Mouse (Mus musculus) cerebellum, adult 18-20 months (tissue): Measurements from ENCODE around the gene Apom.

Experiments used
- DNase-seq, 2 experiments: peaks; one replicate each; pipeline ENCODE4 v3.0.0; 2021

Apom gene

DNA sequence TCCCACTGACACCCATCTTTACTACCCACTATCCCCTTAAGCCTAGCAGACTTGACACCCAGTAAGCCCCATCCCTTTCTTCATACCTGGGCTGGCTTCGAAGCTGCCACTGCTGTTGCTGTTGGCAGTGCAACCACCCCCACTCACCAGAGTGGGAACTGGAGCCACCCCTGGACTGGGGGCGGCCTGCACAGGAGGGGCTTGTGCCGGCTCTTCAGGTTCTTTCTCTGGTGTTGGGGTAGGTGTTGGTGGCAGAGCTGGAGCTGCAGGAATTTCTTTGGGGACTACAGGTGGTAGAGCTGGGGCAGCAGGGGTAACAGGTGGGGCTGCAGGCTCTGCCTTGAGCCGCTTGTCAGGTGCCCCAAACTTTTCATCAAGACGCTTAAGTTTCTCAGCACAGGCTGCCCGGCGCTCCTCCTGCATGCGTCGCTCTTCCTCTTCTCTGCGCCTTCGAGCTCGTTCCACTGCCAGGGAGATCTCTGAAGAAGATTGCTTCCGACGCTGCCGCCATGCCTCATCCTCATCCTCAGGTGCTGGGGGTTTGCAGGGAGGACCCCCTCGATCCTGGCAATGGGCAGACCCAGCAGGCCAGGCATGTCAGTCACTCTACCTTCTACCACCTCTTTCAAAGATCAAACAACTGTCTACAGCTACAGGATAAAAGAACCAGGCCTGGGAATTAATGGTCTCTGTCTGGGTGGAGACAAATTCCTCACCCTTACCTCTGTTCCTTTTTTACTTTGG, 27.2 kb upstream of the Apom start:
- DNase-seq: peak in 1 of 2 experiments; percentile 2

DNA sequence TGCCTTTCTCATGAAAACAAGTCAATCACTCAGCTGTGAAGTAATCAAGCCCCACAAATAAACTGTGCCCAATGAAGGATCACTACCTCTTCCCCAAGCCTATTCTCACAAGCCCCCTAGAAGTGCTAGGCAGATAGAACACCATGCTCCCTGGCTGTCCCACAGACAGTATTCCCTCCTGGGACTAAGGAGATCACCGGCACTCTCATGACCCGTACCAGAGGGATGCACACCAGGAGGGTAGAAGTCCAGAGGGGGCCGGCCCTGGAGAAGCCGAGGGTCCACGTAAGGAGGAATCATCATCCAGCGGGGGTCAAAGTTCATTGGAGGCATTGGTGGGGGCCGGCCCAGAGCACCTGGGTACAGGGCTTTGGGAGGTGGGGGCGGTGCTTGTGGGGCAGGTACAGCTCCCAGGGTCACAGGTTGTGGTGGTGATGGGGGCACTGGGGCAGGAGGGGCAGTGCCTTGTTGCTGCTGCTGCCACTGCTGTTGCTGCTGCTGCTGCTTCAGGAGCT, 25.9 kb upstream of the Apom start:
- DNase-seq: no peak

DNA sequence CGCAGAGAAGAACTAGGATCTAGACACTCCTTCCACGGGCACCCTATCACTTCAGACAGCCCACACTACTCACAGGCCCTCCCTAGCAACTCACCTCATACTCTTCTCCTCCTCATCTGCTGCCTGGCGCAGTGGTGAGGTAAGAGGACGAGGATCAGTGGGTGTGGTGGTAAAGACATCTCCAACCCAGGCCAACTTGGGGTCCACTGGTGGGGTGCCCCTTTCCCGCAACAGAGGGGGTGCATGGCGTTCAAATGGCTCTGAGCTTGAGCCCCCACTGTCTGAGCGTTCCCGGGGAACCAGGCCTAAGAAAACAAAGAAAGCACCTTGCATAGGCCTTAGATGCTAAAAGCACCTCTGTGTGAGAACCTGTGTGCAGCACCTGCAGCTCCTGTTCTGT, 25.4 kb upstream of the Apom start:
- no peak for DNase-seq

DNA sequence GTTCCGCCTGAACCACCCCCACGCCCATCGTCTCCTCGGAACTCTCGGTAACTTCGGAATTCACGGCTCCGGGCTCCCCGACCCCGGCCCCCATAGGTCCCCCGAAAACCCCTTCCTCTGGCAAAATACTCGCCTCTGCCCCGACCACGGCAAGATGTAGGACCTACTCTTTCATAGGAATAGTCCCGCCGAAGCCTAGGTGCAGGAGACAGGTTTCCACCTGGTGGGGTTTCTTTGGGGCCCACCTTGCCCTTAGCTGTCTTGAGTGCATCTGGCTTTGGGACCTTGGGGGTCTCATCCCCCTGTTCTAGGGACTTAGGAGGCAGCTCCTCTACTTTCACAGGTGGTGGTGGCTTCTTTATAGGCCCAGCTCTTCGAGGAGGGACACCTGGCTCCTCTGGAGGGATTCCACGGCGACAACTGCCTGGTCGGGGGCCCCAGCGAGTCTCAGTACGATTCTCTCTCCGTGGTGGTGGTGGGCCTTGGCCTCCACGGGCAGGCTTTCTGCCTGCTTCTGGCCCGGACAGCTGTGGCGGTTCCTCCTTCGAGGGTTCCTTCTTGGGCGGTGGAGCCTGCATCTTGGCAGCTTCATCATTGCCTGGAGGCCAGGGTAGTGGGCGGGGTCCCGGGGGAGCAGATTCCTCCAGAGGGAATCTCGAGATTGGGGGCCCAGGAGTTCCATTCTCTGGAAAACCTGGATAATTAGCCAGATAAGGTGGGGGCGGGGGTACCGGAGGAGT, 24.8 kb upstream of the Apom start:
- no peak for DNase-seq

DNA sequence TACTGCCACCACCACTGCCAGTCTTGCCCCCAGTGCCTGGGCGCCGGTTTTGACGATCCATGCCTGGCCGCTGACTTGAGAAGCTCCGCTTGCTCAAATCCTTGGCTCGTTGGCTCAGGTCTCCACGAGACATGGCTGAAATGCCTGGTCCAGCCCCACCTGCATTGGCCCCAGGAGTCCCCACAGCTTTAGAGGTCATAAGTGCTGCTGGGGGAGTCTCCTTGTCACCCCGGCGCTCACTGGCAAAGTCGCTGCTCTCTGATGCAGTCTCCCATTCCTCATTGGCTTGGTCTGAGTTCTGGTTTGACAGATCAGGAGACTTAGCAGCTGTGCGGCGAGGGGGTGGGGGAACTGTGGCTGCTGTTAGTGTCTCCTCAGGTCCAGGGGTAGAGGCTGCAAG, 23.6 kb upstream of the Apom start:
- DNase-seq: no peak

DNA sequence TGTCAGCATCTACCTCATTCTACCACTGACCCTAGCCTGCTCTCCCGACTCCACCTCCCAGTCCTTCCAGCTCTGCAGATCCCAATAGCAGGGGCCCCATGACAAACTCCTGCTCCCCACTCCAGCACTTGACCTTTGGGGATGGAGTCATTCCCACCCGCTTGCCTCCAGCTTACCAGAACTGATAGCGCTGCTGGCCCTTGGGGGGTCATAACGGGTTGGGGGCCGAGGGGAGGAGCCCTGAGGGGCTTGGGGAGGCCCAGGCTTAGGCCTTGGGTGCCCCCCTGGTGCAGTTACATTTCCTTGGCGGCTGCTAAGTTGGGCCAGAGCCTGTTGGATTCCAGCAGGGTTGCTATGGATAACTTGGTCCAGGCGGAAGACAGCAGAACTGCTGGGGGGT, 22.8 kb upstream of the Apom start:
- DNase-seq: no peak

DNA sequence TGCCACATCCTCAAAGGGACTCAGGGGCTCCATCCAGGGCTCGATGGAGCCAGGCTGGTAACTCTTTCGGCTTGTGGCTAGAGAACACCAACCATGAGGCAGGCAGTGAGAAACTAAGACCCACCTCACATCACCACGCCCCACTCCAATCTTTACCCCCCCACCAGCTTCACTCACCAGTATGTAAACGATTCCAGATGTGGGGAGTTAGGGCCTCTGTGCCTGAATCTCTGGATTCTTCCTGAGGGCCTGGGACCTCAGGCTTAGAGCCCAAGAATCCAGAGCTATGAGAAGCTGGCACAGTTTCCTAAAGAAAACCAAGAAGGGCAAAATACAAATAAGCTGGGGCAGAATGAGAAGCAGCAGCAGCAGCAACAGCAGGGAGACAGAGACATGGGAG, 22.1 kb upstream of the Apom start:
- DNase-seq: no peak

DNA sequence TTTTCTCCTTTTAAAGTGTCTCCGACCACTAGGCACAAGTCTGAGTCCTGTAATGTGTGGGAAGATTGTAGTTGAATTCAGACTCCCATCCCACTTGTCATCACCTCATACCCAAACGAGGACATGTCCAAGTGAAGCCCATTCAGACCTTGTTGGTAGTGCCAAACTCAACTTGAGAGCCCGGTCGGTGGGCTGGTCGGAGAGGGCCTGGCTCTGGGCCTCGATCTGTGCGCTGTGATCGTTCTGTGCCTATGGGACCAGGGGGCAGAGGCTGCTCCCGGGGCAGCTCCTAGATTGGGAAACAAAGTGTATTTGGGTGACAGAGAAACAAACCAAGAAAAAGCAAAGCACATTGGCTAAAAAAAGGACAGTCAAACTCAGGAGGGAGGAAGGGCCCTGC, 21.2 kb upstream of the Apom start:
- no peak for DNase-seq

DNA sequence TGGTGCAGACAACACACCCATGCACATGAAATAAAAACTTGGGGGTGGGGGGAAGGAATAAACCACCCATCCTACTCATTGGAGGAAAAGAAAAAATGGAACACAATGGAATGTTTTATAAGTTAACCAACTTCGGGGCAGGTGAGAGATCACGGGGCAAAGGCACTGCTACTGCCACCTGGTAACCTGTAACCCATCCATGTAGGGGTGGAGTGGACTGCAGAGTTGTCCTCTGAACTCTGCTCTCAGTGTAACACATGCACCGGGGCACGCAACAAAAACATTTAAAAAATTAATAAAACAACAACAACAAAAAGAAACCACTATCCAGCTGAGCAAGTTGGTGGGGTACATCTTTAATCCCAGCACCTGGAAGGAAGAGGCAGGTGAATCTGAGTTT, 20.3 kb upstream of the Apom start:
- DNase-seq: no peak

DNA sequence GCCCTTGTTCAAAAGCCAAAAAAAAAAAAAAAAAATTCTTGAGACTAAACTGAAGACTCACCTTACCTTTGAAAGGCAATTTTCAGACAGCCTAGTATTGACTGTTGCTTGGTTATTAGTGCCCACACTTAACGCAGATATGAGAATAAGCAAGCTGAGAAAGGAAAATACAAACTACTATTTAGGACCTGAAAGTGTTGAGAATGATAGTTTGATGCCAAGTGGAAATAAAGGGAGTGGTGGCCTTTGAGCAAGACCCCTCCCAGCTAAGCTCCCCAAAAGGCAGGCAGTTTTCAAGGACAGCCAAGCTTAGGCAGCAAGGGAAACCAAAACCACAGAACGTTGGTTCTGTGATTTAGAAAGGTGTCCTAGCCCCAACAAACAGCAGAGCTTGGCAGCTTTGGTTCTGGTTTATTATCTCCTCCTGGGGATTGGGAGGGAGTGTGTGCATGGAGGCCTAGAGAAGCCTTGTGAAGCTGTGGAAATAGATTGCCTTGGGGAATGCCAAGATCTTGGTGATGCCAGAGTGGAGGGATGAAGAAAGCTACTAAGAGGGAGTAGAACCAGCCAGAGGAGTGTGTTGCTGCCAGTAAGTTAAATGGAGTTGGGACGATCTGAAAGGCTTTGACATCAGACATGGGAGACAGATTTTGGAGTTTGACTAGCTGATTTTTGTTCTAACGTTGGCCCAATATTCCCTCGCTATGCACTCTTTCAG, 16.2 kb upstream of the Apom start:
- DNase-seq: no peak

DNA sequence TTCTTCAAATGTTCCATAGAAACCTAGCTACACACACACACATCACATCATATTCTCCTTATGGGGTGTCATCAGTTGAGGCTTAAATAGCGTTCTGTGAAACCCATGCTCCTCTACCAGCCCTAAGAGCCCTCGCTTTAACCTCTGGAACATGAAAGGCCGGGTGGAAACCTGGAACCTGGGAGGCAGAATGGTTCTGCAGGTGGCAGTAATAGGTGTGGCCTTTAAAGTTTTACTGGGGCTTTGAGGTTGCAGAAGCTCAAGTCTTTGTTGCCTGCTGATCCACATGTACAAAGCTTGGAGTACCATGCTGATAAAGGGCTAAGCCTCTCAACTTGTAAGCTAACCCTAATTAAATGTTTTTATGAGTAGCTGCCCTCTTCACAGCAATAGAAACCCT, 15.5 kb upstream of the Apom start:
- no peak for DNase-seq

DNA sequence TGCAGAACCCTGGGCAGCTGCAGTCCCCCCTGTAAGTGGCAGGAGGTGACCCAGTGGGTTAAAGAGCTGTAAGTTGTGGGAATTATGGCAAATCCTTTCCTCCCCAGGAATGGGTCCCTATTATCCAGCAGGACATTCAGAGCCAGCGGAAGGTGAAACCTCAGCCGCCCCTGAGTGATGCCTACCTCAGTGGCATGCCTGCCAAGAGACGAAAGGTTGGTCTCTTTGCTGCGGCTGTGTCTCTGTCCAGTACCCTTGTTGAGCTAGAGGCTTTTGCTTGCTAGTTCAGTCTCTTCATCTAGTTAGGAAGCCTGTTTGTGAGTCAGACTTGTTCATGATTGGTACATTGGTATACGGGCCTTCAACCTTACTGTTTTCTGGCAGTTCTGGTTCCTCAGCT, 14.3 kb upstream of the Apom start:
- no peak for DNase-seq

DNA sequence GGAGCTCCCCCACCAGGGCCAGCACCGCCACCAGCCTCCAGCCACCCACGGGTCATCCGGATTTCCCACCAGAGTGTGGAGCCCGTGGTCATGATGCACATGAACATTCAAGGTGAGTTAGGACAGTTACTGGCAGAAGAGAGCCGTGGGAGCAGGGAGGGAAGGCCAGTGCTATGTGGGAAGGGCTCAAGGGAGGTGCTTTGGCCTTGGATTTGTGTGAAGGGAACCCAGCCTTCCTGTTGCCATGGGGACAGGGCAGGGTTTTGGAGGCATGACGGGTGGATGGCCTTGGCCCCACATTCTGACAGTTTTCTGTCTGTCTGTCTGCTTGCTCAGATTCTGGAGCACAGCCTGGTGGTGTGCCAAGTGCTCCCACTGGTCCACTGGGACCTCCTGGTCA, 10.1 kb upstream of the Apom start:
- no peak for DNase-seq

DNA sequence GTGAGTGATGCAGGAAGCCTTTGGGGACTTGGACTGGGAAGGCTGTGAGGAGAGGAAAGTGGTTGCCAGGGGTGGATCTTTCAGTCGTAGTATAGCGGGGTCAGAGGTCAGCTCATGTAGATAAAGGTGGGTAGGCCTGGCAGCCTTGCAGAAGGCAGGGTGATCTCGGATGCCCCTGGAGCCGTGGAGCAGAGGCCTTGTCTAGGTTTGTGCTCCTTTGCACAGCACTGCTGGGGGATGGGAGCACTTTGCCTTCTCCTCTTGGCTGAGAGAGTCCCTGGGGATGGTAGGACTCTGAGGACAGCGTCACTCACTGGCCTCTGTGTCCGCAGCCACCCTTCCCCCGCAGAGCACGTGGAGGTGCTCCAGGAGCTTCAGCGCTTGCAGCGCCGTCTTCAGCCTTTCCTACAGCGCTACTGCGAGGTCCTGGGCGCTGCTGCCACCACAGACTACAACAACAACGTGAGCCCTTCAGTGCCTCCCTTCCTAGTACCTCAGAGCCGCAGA, 8.7 kb upstream of the Apom start:
- DNase-seq: no peak

DNA sequence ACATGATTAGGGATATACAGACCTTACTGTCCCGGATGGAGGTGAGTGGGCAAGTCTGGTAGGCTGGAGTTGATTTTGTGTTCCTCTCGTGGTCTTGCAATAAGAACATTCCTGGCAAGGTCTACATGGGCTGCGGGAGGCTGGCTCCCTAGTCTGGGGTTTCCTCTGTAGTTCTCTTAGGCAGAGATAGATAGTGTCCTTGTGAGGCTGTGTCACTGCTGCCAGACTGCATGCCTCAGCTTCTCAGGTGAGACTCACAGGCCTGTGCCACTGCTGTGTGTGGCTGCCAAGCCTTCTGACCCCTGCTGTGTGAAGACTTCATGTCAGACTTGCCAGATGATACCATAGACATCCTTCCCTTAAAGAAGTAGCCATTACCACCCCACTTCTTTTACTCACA, 7.4 kb upstream of the Apom start:
- DNase-seq: no peak

DNA sequence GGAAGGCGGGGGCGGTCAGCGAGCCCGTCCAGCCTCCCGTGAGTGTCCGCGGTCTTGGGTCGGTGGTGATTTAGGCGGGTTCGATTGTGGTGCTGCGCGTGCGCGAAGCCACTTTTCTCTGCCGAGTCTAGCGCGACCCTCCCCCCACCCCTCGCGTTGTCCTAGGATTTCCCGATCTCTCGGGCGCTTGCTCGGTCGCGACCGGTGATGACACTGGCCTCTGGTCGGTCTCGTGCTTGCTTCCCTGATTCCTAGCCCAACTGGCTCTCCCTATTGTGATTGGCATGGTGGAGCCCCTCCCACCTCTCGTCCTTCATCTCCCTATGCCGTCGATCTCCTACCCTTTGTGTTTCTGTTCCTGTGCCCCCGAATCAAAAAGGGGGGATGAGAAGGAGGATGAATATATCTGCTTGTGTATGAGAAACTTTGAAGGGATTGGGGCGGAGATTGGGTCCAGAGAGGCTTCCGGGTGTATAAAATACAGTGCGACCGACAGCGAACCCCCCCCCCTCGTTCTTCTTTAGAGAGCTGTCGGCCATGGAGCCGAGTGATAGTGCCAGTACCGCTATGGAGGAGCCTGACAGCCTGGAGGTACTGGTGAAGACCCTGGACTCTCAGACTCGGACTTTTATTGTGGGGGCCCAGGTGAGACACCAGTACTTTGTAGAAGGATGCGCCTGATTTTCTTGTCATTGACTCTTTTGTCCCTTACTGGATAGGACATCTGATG, 3.9 kb upstream of the Apom start:
- peak in 1 of 2 experiments; percentile 55 for DNase-seq

DNA sequence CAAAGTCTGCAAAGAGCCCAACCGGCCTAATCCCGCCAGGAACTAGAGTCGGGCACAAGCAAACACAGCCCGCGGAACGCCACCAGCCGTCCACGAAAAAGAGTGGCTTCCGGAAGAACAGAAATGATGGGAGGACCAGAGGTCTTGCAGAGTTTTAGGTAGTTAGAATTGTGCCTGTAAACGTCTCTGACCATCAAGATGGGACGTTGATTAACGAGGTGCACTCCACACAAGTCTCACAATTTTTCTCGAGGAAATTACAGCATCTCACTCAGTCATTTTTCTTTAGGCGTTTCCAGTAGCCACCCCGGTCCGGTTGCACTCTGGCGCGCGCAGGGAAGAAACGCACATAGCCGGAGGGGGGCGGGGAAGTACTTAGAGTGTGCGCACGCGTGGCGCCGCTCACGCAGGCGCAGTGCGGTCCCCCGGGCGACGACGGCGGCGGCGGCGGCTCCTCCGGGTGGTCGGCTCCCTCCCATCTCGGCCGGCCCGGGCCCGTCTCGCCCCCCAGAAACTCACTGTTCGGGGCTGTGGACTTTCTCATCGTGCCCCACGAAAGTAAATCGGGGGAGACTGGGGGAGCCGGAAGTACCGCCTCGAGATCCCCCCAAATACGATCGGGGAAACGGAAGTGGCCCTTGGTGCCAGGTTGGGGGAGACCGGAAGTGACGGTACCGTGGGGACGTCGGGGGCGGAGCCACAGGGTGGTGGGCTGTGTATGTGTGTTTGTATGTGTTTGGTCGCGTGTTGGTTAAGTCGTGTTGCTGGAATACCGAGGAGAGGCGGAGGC, 3.1 kb upstream of the Apom start, which contains the start of gene Bag6:
TSS of gene Bag6 (plus strand) at position 378 of the 790 bp plus-strand sequence.
- DNase-seq: peak; percentile 91 to 96

DNA sequence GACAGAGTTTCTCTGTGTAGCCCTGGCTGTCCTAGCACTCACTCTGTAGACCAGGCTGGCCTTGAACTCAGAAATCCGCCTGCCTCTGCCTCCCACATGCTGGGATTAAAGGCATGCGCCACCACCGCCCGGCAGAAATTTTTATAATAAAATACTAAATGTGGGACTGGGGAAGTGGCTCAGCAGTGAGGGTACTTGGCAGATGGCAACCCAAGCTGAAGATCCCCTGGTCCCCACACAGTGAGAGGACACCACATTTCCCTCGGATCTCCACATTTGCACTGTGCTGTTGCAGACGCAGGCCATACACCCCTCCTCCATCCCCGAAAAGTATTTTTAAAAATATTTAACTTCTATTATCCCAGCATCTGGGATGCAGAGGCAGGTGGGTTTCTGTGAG, 1.7 kb upstream of the Apom start:
- DNase-seq: no peak

DNA sequence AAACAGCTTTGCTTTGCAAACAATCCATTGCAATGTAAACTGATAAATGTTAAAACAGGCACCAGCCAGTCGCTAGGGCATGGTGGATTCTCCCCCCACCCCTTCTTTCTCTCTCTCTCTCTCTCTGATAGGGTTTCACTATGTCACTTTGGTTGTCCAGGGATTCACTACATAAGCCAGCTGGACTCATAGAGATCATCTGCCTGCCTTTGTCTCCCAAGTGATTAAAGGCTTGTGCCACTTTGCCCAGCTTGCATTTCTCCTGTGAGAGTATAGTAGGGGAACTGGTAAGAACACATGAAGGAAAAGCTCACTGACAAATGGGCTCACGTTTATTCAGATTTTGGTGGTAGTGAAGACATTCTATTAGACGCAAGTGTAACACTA, 317 bp upstream of the Apom start:
- no peak for DNase-seq

DNA sequence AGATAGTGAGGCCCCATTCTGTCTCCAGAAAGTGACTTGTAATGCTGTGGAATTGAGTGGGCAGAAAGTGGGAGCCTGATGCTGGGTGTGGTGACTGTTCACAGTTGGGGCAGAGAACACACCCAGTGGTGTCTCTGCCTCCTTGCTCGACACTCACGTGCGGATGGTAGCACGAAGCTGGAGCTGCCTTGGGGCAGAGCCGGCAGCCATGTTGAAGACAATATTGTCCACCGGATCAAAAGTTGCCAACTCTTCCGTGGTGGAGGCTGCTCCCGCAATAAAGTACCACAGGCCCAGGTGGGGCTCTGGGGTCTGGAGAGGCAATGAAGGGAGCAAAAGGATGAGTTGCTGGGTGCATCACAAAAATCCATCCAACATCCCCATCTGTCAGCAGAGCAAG, 812 bp downstream of the Apom start:
- DNase-seq: no peak

DNA sequence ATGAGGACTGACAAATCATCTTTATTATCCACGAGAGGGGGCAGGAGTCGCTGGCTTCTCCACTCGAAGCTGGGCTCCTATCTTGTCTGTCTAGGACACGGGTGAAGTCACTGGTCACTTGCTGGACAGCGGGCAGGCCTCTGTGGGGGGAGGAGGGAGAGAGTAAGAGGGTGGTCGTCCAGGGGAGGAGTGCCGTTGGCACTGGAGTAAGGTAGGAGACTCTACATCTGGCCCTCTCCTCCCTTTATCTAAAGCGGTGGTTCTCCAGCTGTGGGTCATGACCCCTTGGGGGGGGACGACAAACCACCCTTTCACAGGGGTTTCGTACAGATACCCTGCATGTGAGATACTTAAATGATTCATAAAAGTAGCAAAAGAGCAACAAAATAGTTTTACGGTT, 2.9 kb downstream of the Apom start:
- no peak for DNase-seq

DNA sequence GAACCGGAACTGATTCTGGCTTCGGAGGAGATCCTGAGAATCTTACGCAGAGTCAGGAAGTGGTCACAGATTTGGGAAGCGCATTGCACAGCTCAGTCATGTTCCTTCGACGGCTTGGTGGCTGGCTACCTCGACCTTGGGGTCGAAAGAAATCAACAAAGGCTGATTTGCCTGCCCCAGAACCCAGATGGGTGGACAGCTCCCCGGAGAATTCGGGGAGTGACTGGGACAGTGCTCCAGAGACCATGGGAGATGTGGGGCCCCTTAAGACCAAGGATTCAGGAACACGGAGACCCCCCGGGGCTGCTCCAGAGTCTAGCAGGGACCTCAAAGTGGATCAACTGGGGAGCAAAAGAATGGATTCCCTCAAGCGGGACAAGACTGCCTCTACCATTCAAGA, 4.8 kb downstream of the Apom start:
- DNase-seq: no peak
